Mouse (Mus musculus): ENCODE data around the gene Itih5. TPM values are rescaled to one million over a fixed set of nuclear protein-coding genes. Genes with fewer than 3 reads are reported as not detected.

The Itih5 gene
- polyA plus RNA-seq, 1 experiment from 2014 or later: 5.0 TPM

DNA sequence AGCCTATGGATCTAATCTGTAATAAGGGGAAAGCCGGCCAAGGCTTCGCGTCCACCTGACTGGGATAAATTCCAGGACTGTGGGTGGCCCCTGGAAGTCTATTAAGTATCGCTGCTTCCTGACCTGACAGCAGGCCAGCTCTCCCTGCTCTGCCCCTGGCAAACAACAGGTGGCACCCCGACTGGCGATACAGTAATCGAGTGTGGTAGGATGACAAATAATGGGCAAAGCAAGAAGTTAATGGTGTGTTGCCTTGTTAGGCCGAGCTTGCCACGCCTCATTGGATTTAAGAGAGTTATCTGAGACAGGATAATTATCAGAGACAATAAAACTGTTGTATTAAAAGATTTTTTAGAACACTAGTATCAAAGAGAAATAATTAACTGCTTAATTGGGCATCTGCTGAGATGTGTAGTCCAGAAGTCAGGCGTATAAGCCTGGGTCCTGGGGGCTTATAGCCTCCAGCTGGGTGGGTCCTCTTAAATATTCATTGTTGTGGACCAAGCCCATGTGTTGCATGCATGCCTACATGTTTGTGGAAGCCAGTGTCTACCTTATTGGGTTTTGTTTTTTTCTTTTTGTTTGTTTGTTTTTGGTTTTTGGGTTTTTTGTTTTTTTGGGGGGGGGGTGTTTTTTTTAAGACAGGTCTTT is 140.3 kb downstream of the Itih5 start:
- H3K9me3 ChIP-seq: no peaks in the 10 kb centered on the region
- ATAC-seq (ENCODE audit: insufficient number of reproducible peaks, insufficient read depth, low FRiP score, low TSS enrichment, low read depth): no peak
- H3K4me2 ChIP-seq: no peak overlapping the region
- H3K27ac ChIP-seq: no peak overlapping the region
- peaks cover 13% of the 10 kb centered on the region; the same call in 1 of the 2 replicates for H3K27me3 ChIP-seq
- peaks cover 18% of the 10 kb centered on the region for H3K4me1 ChIP-seq
- no peaks in the 10 kb centered on the region for H3K36me3 ChIP-seq
- 34% methylated on average over 10 of the region's 10 CpGs for whole genome bisulfite sequencing
- H3K4me3 ChIP-seq: no peak overlapping the region
- no peak overlapping the region for H3K9ac ChIP-seq

DNA sequence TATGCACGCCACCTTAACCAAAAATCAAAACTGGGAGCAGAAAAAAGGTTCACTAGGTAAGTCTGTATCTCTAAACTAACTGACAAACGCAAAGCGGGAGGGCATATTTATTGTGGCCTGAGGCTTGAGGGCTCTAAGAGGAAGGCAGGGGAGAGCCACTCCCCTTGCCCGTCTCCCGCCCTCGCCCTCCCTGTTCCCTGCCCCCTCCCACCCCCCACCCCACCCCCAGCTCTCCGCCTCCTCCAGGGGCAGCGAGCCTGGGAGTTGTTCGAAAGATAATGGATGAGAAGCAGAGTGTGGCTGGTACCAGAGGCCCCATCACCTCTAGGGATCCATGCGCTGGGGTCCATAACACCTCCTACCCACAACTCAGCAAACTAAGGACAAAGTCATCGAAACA is 142.5 kb downstream of the Itih5 start:
- peak overlapping the region; percentile 48 for H3K4me2 ChIP-seq
- WGBS: 7% methylated on average over 11 of the region's 11 CpGs
- H3K9me3 ChIP-seq: no peaks in the 10 kb centered on the region
- no peak for ATAC-seq (ENCODE audit: insufficient number of reproducible peaks, insufficient read depth, low FRiP score, low TSS enrichment, low read depth)
- H3K27ac ChIP-seq: no peak overlapping the region
- 0 out of 2 replicates have a peak overlapping the region, but pooled peaks have one; percentile 9 for H3K4me3 ChIP-seq
- no peak overlapping the region for H3K9ac ChIP-seq
- peaks cover 13% of the 10 kb centered on the region; the same call in 1 of the 2 replicates for H3K27me3 ChIP-seq
- no peaks in the 10 kb centered on the region for H3K36me3 ChIP-seq
- peaks cover 14% of the 10 kb centered on the region for H3K4me1 ChIP-seq

DNA sequence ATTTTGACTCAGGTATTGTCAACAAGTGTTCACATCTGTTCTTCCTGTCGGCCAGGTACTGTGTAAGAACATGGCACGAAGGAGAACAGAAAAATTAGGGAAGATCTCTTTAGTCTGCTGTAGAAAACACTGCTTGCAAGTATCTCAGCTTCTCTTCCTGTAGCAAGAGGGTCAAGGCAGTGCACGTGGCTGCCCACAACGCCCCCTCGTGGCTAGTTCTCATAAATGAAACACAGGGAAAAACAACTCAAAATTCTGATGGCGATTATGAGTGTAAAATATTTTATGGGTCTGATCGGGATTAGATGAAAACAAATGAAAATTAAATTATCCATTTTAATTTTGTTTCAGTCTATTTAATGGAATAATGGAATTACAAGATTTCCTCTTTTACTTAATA is 146.9 kb downstream of the Itih5 start:
- Histone ChIP-seq H3K36me3 (no peaks in the 10 kb centered on the region), H3K4me2 (no peak overlapping the region), H3K4me1 (peaks cover 9% of the 10 kb centered on the region; the same call in 1 of the 2 replicates), H3K27me3 (0 out of 2 replicates have a peak, but pooled peaks cover 3% of the 10 kb centered on the region), H3K9me3 (no peaks in the 10 kb centered on the region), H3K4me3 (no peak overlapping the region), H3K27ac (no peak overlapping the region), H3K9ac (no peak overlapping the region)
- 49% methylated on average over 7 of the region's 7 CpGs for WGBS
- ATAC-seq (ENCODE audit: insufficient number of reproducible peaks, insufficient read depth, low FRiP score, low TSS enrichment, low read depth): no peak

DNA sequence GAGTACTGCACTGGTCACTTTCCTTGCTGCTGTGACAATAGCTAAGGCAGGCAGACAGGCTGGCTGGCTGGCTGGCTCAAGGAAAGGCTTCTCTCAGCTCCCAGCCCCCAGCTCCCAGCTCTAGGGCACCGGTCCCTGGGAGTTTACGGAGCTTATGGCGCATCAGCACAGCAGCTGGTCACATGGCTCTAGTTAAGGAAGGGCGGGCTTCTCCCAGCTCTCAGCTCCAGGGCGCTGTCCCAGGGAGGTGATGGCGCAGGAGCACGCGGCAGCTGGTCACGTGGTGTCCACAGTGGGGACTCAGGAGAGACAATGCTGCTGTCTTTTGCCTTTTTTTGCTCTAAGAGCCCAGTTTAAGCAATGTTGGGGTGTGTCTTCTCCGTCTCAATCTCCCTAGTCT is 147.4 kb downstream of the Itih5 start:
- Histone ChIP-seq H3K27me3 (0 out of 2 replicates have a peak, but pooled peaks cover 3% of the 10 kb centered on the region), H3K9ac (no peak overlapping the region), H3K4me3 (no peak overlapping the region), H3K4me2 (peak overlapping the region; percentile 45), H3K27ac (no peak overlapping the region), H3K4me1 (peaks cover 8% of the 10 kb centered on the region; the same call in 1 of the 2 replicates), H3K9me3 (no peaks in the 10 kb centered on the region), H3K36me3 (no peaks in the 10 kb centered on the region)
- 0 out of 2 replicates have a peak, but pooled peaks have one; percentile 48 for ATAC-seq (ENCODE audit: insufficient number of reproducible peaks, insufficient read depth, low FRiP score, low TSS enrichment, low read depth)
- WGBS: 22% methylated on average over 10 of the region's 10 CpGs

DNA sequence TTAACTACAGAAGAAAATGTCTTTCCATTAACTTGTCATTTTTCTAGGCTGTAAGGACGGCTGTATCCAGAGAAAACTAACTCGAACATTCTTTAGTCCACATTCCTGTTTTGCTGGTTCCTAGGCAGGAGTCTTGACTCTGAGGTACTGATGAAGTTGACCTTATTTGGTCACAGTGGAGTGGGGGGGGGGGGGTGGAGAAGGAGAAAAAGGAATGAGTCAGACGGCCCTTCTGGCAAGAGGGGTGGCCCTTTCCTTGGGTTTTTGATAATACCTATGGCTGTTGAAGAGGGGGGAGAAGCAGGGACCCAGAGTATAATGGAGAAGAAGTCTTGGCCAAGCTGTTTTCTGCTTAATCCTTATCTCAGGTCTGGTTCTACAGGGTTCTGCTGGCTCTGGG is 148.0 kb downstream of the Itih5 start:
- H3K9me3 ChIP-seq: no peaks in the 10 kb centered on the region
- no peak for ATAC-seq (ENCODE audit: insufficient number of reproducible peaks, insufficient read depth, low FRiP score, low TSS enrichment, low read depth)
- H3K27me3 ChIP-seq: 0 out of 2 replicates have a peak, but pooled peaks cover 3% of the 10 kb centered on the region
- no peak overlapping the region for H3K27ac ChIP-seq
- WGBS: 57% methylated on average over 3 of the region's 3 CpGs
- H3K36me3 ChIP-seq: no peaks in the 10 kb centered on the region
- no peak overlapping the region for H3K4me2 ChIP-seq
- peaks cover 4% of the 10 kb centered on the region; the same call in 1 of the 2 replicates for H3K4me1 ChIP-seq
- no peak overlapping the region for H3K4me3 ChIP-seq
- H3K9ac ChIP-seq: no peak overlapping the region

DNA sequence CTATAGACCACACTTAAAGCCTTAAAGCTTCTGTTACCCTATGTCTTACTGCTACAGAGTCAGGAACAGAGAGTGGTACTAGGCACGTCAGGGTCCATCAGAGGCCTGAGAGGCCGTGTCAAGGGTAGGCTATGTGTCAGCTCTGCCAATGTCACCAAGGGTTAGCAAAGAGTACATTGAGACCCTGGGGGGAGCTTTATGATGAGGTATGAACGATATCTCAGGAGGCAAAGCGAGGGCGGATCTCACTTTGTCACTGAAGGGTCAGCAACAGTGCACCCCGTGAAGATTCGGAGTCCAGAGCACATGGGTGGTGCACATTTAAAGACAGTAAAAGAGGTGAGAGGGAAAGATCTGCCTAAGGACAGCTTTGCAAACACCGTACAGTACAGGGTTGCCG is 148.6 kb downstream of the Itih5 start:
- Histone ChIP-seq H3K4me1 (peaks cover 4% of the 10 kb centered on the region; the same call in 1 of the 2 replicates), H3K4me3 (no peak overlapping the region), H3K4me2 (no peak overlapping the region), H3K9me3 (no peaks in the 10 kb centered on the region), H3K9ac (no peak overlapping the region), H3K27ac (no peak overlapping the region), H3K36me3 (no peaks in the 10 kb centered on the region), H3K27me3 (0 out of 2 replicates have a peak, but pooled peaks cover 3% of the 10 kb centered on the region)
- 92% methylated on average over 9 of the region's 9 CpGs for WGBS
- ATAC-seq (ENCODE audit: insufficient number of reproducible peaks, insufficient read depth, low FRiP score, low TSS enrichment, low read depth): no peak

DNA sequence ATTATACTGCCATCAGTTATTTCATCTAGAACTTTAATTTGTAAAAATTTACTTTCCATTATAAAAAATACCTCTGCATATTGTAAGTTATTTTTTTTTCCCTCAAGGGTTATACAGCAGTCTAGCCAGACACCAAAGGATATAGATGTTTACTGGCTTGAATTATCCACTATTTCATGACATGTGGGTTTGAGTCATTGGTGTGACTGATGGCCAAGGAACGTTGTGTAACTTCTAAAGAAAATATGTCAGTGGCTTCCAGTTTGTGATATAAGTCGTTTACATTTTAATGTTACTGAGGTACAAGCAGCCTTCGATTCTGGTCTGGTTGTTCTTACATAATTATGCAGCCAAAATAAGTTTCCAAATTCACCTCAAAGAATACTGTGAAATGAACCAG is 151.5 kb downstream of the Itih5 start:
- no peaks in the 10 kb centered on the region for H3K36me3 ChIP-seq
- H3K4me3 ChIP-seq: no peak overlapping the region
- no peaks in the 10 kb centered on the region for H3K9me3 ChIP-seq
- H3K4me2 ChIP-seq: no peak overlapping the region
- no peak overlapping the region for H3K27ac ChIP-seq
- H3K27me3 ChIP-seq: no peaks in the 10 kb centered on the region
- H3K9ac ChIP-seq: no peak overlapping the region
- peaks cover 4% of the 10 kb centered on the region; the same call in 1 of the 2 replicates for H3K4me1 ChIP-seq
- no peak for ATAC-seq (ENCODE audit: insufficient number of reproducible peaks, insufficient read depth, low FRiP score, low TSS enrichment, low read depth)
- 57% methylated on average over 3 of the region's 3 CpGs for WGBS

Other genes starting within 250 kb of the Itih5 start
- gene Taf3, start 105.0 kb upstream of the Itih5 start, polyA plus RNA-seq (2015; fragmentation: Nextera tagmentation; extraction: Ambion mirVana): 15.5 and 16.3 TPM in 2 replicates
- 501 and 563 TPM in 2 replicates for gene Atp5c1, start 73.1 kb upstream of the Itih5 start, polyA plus RNA-seq (2015; fragmentation: Nextera tagmentation; extraction: Ambion mirVana)
- gene Kin, start 73.0 kb upstream of the Itih5 start, polyA plus RNA-seq (2015; fragmentation: Nextera tagmentation; extraction: Ambion mirVana): 33.3 and 35.1 TPM in 2 replicates
- gene Itih2, start 22.2 kb upstream of the Itih5 start, polyA plus RNA-seq (2015; fragmentation: Nextera tagmentation; extraction: Ambion mirVana): 0.08 and 3.0 TPM in 2 replicates
- gene Sfmbt2, start 216.9 kb downstream of the Itih5 start, polyA plus RNA-seq (2015; fragmentation: Nextera tagmentation; extraction: Ambion mirVana): 4.1 and 4.8 TPM in 2 replicates

Data from embryonic facial prominence, embryonic 13.5 days (tissue).